ENCODE assay signal across 20 mouse cellular contexts in the genomic region with DNA sequence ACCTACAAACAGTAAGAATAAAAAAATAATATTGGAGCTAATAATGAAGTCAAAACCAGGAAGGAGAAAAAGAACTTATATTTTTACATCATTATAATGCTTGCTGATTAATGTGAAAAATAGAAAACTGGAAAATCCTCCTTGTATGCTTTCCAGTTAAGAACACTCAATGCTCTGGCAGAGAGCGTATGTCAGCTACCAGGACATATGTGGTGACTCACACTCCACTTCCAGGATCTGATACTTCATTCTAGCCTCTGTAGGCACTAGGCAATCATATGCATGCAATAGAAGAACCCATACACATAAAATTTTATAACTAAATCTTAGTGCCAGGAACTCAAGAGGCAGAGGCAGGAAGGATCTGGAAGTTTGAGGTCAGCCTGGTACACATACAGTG. TPM values are rescaled to one million over a fixed set of nuclear protein-coding genes. Genes with fewer than 3 reads are reported as not detected.
DNase-seq lines count a peak whose midpoint lies in the region; TF ChIP-seq lines count a peak whose summit lies in the region.
"Had no signal": no experiment of that assay in that cellular context is flagged by ENCODE, and none has a peak within 500 bp of the region (broad histone marks: within the 10 kb centered on the region; RNA-seq: fewer than 3 reads in every experiment).

No protein-coding gene starts in this region.

- H3K4me1 ChIP-seq in cerebellum, adult 2 months (ENCODE audit: control insufficient read depth, insufficient read depth, low read length), result no peaks in the 10 kb centered on the region
- H3K4me1 ChIP-seq: forebrain, embryonic 10.5 days; forebrain, embryonic 13.5 days; hindbrain, embryonic 12.5 days; hindbrain, embryonic 15.5 days had no signal

- H3K27me3 ChIP-seq in cerebellum, adult 2 months (ENCODE audit: control insufficient read depth, insufficient read depth, low read length), result no peaks in the 10 kb centered on the region
- H3K27me3 ChIP-seq: forebrain, embryonic 13.5 days; hindbrain, embryonic 12.5 days; hindbrain, embryonic 15.5 days; Patski had no signal

- H3K4me3 ChIP-seq in layer of hippocampus, adult 2 months, result no peak overlapping the region
- no peak overlapping the region for H3K4me3 ChIP-seq in cerebellum, adult 2 months (replicated peaks; ENCODE audit: insufficient read depth, low read depth, low read length)
- H3K4me3 ChIP-seq: forebrain, embryonic 10.5 days; forebrain, embryonic 13.5 days; gastrocnemius, adult 2 months; hindbrain, embryonic 12.5 days; hindbrain, embryonic 15.5 days had no signal

- H3K27ac ChIP-seq in layer of hippocampus, adult 2 months, result no peak overlapping the region
- H3K27ac ChIP-seq in cerebellum, adult 2 months (ENCODE audit: insufficient read depth, low read length), result no peak overlapping the region
- H3K27ac ChIP-seq: forebrain, embryonic 10.5 days; forebrain, embryonic 13.5 days; gastrocnemius, adult 2 months; hindbrain, embryonic 12.5 days; hindbrain, embryonic 15.5 days had no signal

- no peak for TF ChIP-seq POLR2A in cerebellum, adult 2 months (IDR thresholded peaks at IDR 0.05; ENCODE audit: borderline replicate concordance, insufficient read depth, low read length)

- no peak for TF ChIP-seq CTCF in layer of hippocampus, adult 2 months (conservative IDR thresholded peaks at IDR 0.05)
- TF ChIP-seq CTCF in cerebellum, adult 2 months (IDR thresholded peaks at IDR 0.05; ENCODE audit: borderline replicate concordance, insufficient read depth, low read depth, low read length), result no peak

- 50% methylated on average over 1 of the region's 1 CpGs for WGBS in cerebellum, adult 2 months

- DNase-seq in layer of hippocampus, adult 2 months (ENCODE audit: low spot score in 2 of 2), result peak; percentile 10 to 22
- DNase-seq in layer of hippocampus, postnatal 10 days (ENCODE audit: low spot score in 2 of 2), result no peak
- peak; percentile 12 for DNase-seq in 3T3-L1 (ENCODE audit: low read depth, low spot score)
- peak; percentile 39 for DNase-seq in NIH3T3 (ENCODE audit: low read depth)
- DNase-seq in spleen, postnatal 4 days (ENCODE audit: low spot score in 2 of 2), result no peak
- no peak for DNase-seq in cerebellum, adult 2 months
- DNase-seq: adrenal gland, postnatal 10 days; adrenal gland, postnatal 36 days; cerebellum, adult 11 months; cerebellum, adult 8-10 months; cerebellum, postnatal 14 days; forebrain, postnatal 0 days; gastrocnemius, adult 2 months; gastrocnemius, postnatal 14 days; heart, adult 11 months had no signal

RNA-seq across cellular contexts. Expression of gene Zmym4, which starts 40.2 kb away (rescaled TPM):
- 10 to 100 TPM; 47.6 to 51.9 TPM for total RNA-seq in layer of hippocampus, adult 2 months (2021)
- 10 to 100 TPM; 53.6 to 55.4 TPM for total RNA-seq in layer of hippocampus, postnatal 10 days (2021)
- polyA plus RNA-seq in cerebellum, adult 2 months (2012; rRNA removed), result 25.7 and 27.6 TPM in 2 replicates

Comparison
In these comparisons a context has a peak if more than half of its experiments do, and no peak if none do; other contexts are left out.
1. DNase-seq: peak in layer of hippocampus, adult 2 months (2 of 2), 3T3-L1 (single experiment) and NIH3T3 (single experiment); none in layer of hippocampus, postnatal 10 days (0 of 2), spleen, postnatal 4 days (0 of 2) and cerebellum, adult 2 months (0 of 2).